Mouse (Mus musculus) gonadal fat pad, adult 2 months (tissue): ENCODE data around the gene Cd44. TPM values are rescaled to one million over a fixed set of nuclear protein-coding genes. Genes with fewer than 3 reads are reported as not detected.

Experiments
- DNase-seq: peaks from one replicate; pipeline ENCODE4 v3.0.0-alpha.2; 2012; ENCODE audit warnings: low read depth
- polyA plus RNA-seq: library from polyadenylated mRNA; depleted of rRNA; stranded (reverse); fragments of >200 nt; gene quantifications from 2 replicates; pipeline ENCODE4 v1.2.3, GENCODE M21; 2012; rRNA removed

The Cd44 gene
- polyA plus RNA-seq, 1 experiment: 12.5 TPM

DNA sequence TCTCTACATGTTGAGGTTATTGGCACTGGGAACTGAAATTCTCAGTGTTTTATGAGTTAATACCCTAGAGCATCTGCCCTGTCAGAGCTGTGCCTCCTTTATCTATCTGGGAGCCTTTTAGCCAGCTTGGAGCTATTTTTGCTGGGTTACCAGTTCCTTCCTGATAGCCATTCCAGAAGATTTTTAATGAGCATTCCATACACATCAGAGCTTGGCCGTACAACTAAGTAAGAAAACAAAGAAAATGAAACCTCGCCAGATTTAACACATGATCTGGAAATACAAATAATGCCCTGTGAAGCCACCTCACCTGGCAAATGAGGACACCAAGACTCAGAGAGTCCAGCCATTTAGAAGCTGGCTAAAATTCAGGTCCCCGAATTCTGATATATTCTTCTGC, 138.3 kb downstream of the Cd44 start:
- peak; percentile 55 for DNase-seq

Other genes starting within 250 kb of the Cd44 start
- 0.11 and 0.41 TPM in 2 replicates for gene Slc1a2, start 243.0 kb downstream of the Cd44 start, polyA plus RNA-seq
- gene Pdhx, start 171.8 kb upstream of the Cd44 start, polyA plus RNA-seq: 23.1 and 31.4 TPM in 2 replicates
- gene Apip, start 172.0 kb upstream of the Cd44 start, polyA plus RNA-seq: 32.6 and 34.4 TPM in 2 replicates